Mouse (Mus musculus): ENCODE measurements around the gene Ifna7.

The Ifna7 gene

GRCm38 (mm10) chr4:88840058-88840457, 24.0 kb downstream of the Ifna7 start:
- DNase-seq (ENCODE audit: low read depth, low spot score) = no peak

GRCm38 (mm10) chr4:88841438-88841911, 25.4 kb downstream of the Ifna7 start, which contains the start of gene Ifna4:
Gene Ifna4 (plus strand): TSS chr4:88841861.
- DNase-seq (ENCODE audit: low read depth, low spot score) = no peak

- DNase-seq (ENCODE audit: low read depth, low spot score) = no peak
These were observed 29.3 kb downstream of the Ifna7 start for GRCm38 (mm10) chr4:88845334-88845733.

- no peak for DNase-seq (ENCODE audit: low read depth, low spot score)
These were observed 33.7 kb downstream of the Ifna7 start, which contains the start of gene Ifna1 for GRCm38 (mm10) chr4:88849698-88850097. Gene Ifna1 (plus strand): TSS chr4:88850087.

GRCm38 (mm10) chr4:88851026-88851763, 35.2 kb downstream of the Ifna7 start:
- DNase-seq (ENCODE audit: low read depth, low spot score) = no peak

- DNase-seq (ENCODE audit: low read depth, low spot score) = no peak
These were observed 43.2 kb downstream of the Ifna7 start for GRCm38 (mm10) chr4:88859214-88859613.

GRCm38 (mm10) chr4:88863309-88863708, 47.3 kb downstream of the Ifna7 start:
- no peak for DNase-seq (ENCODE audit: low read depth, low spot score)

- DNase-seq (ENCODE audit: low read depth, low spot score) = no peak
These were observed 48.6 kb downstream of the Ifna7 start for GRCm38 (mm10) chr4:88864599-88864998.

- DNase-seq (ENCODE audit: low read depth, low spot score) = no peak
These were observed 49.1 kb downstream of the Ifna7 start for GRCm38 (mm10) chr4:88865011-88865569.
